Mouse (Mus musculus): ENCODE data around the gene Fstl4. TPM values are rescaled to one million over a fixed set of nuclear protein-coding genes. Genes with fewer than 3 reads are reported as not detected.

The Fstl4 gene
- polyA plus RNA-seq, 1 experiment, result 0.18 TPM

- H3K27ac ChIP-seq (ENCODE audit: control insufficient read depth, insufficient read depth, low read length), result peak overlapping the region; percentile 40; the same call in 1 of the 2 replicates
- 24% methylated on average over 10 of the region's 10 CpGs for WGBS
- peaks cover 33% of the 10 kb centered on the region for H3K4me1 ChIP-seq (replicated peaks; ENCODE audit: control insufficient read depth, insufficient read depth, low read length)
- no peak for DNase-seq
- no peak for TF ChIP-seq POLR2A (IDR thresholded peaks at IDR 0.05; ENCODE audit: control insufficient read depth, extremely low read depth, insufficient read depth, low read length, poor library complexity)
- no peak for TF ChIP-seq CTCF (IDR thresholded peaks at IDR 0.05; ENCODE audit: borderline replicate concordance, control insufficient read depth, extremely low read depth, insufficient read depth, low read length, poor library complexity)
- no peaks in the 10 kb centered on the region for H3K36me3 ChIP-seq (ENCODE audit: control insufficient read depth, insufficient read depth, low read length)
- no peak overlapping the region for H3K4me3 ChIP-seq (ENCODE audit: control insufficient read depth, insufficient read depth, low read length)
- H3K27me3 ChIP-seq (ENCODE audit: control insufficient read depth, insufficient read depth, low read length), result no peaks in the 10 kb centered on the region
These were observed 376.4 kb downstream of the Fstl4 start for GRCm38 (mm10) chr11:53140722-53141400.

GRCm38 (mm10) chr11:53143522-53143921 lies 379.1 kb downstream of the Fstl4 start:
- DNase-seq, result no peak
- TF ChIP-seq POLR2A (IDR thresholded peaks at IDR 0.05; ENCODE audit: control insufficient read depth, extremely low read depth, insufficient read depth, low read length, poor library complexity) (no peak), CTCF (IDR thresholded peaks at IDR 0.05; ENCODE audit: borderline replicate concordance, control insufficient read depth, extremely low read depth, insufficient read depth, low read length, poor library complexity) (no peak)
- H3K4me1 ChIP-seq (replicated peaks; ENCODE audit: control insufficient read depth, insufficient read depth, low read length), result peaks cover 22% of the 10 kb centered on the region
- no peak overlapping the region for H3K27ac ChIP-seq (ENCODE audit: control insufficient read depth, insufficient read depth, low read length)
- H3K4me3 ChIP-seq (ENCODE audit: control insufficient read depth, insufficient read depth, low read length), result no peak overlapping the region
- no peaks in the 10 kb centered on the region for H3K36me3 ChIP-seq (ENCODE audit: control insufficient read depth, insufficient read depth, low read length)
- H3K27me3 ChIP-seq (ENCODE audit: control insufficient read depth, insufficient read depth, low read length), result no peaks in the 10 kb centered on the region
- WGBS, result 90% methylated on average over 5 of the region's 5 CpGs

GRCm38 (mm10) chr11:53144506-53144905 lies 380.1 kb downstream of the Fstl4 start:
- whole genome bisulfite sequencing, result 68% methylated on average over 5 of the region's 5 CpGs

GRCm38 (mm10) chr11:53146290-53146689 lies 381.9 kb downstream of the Fstl4 start:
- no peak overlapping the region for H3K4me3 ChIP-seq (ENCODE audit: control insufficient read depth, insufficient read depth, low read length)
- H3K36me3 ChIP-seq (ENCODE audit: control insufficient read depth, insufficient read depth, low read length), result no peaks in the 10 kb centered on the region
- peaks cover 4% of the 10 kb centered on the region for H3K4me1 ChIP-seq (replicated peaks; ENCODE audit: control insufficient read depth, insufficient read depth, low read length)
- no peak overlapping the region for H3K27ac ChIP-seq (ENCODE audit: control insufficient read depth, insufficient read depth, low read length)
- TF ChIP-seq CTCF (IDR thresholded peaks at IDR 0.05; ENCODE audit: borderline replicate concordance, control insufficient read depth, extremely low read depth, insufficient read depth, low read length, poor library complexity), result peak; percentile 83; the same call in 1 of the 2 replicates
- TF ChIP-seq POLR2A (IDR thresholded peaks at IDR 0.05; ENCODE audit: control insufficient read depth, extremely low read depth, insufficient read depth, low read length, poor library complexity), result no peak
- 47% methylated on average over 4 of the region's 4 CpGs for WGBS
- H3K27me3 ChIP-seq (ENCODE audit: control insufficient read depth, insufficient read depth, low read length), result no peaks in the 10 kb centered on the region
- DNase-seq, result peak; percentile 66

More at GRCm38 (mm10) chr11:53144506-53144905, 380.1 kb downstream of the Fstl4 start:
- Histone ChIP-seq H3K27me3 (ENCODE audit: control insufficient read depth, insufficient read depth, low read length) (no peaks in the 10 kb centered on the region), H3K27ac (ENCODE audit: control insufficient read depth, insufficient read depth, low read length) (no peak overlapping the region), H3K36me3 (ENCODE audit: control insufficient read depth, insufficient read depth, low read length) (no peaks in the 10 kb centered on the region), H3K4me1 (replicated peaks; ENCODE audit: control insufficient read depth, insufficient read depth, low read length) (peaks cover 18% of the 10 kb centered on the region), H3K4me3 (ENCODE audit: control insufficient read depth, insufficient read depth, low read length) (no peak overlapping the region)
- no peak for DNase-seq
- TF ChIP-seq CTCF (IDR thresholded peaks at IDR 0.05; ENCODE audit: borderline replicate concordance, control insufficient read depth, extremely low read depth, insufficient read depth, low read length, poor library complexity) (no peak), POLR2A (IDR thresholded peaks at IDR 0.05; ENCODE audit: control insufficient read depth, extremely low read depth, insufficient read depth, low read length, poor library complexity) (no peak)

GRCm38 (mm10) chr11:53156463-53156862 lies 392.0 kb downstream of the Fstl4 start:
- 90% methylated on average over 7 of the region's 7 CpGs for WGBS

GRCm38 (mm10) chr11:53157621-53158259 lies 393.3 kb downstream of the Fstl4 start:
- Histone ChIP-seq H3K36me3 (ENCODE audit: control insufficient read depth, insufficient read depth, low read length) (no peaks in the 10 kb centered on the region), H3K4me3 (ENCODE audit: control insufficient read depth, insufficient read depth, low read length) (no peak overlapping the region), H3K27me3 (ENCODE audit: control insufficient read depth, insufficient read depth, low read length) (no peaks in the 10 kb centered on the region), H3K4me1 (replicated peaks; ENCODE audit: control insufficient read depth, insufficient read depth, low read length) (peaks cover 6% of the 10 kb centered on the region), H3K27ac (ENCODE audit: control insufficient read depth, insufficient read depth, low read length) (no peak overlapping the region)
- 84% methylated on average over 6 of the region's 6 CpGs for WGBS
- peak; percentile 29 for DNase-seq
- TF ChIP-seq CTCF (IDR thresholded peaks at IDR 0.05; ENCODE audit: borderline replicate concordance, control insufficient read depth, extremely low read depth, insufficient read depth, low read length, poor library complexity) (no peak; the same call in 1 of the 2 replicates), POLR2A (IDR thresholded peaks at IDR 0.05; ENCODE audit: control insufficient read depth, extremely low read depth, insufficient read depth, low read length, poor library complexity) (no peak)

More at GRCm38 (mm10) chr11:53156463-53156862, 392.0 kb downstream of the Fstl4 start:
- Histone ChIP-seq H3K27ac (ENCODE audit: control insufficient read depth, insufficient read depth, low read length) (no peak overlapping the region), H3K36me3 (ENCODE audit: control insufficient read depth, insufficient read depth, low read length) (no peaks in the 10 kb centered on the region), H3K4me3 (ENCODE audit: control insufficient read depth, insufficient read depth, low read length) (no peak overlapping the region), H3K4me1 (replicated peaks; ENCODE audit: control insufficient read depth, insufficient read depth, low read length) (peaks cover 6% of the 10 kb centered on the region), H3K27me3 (ENCODE audit: control insufficient read depth, insufficient read depth, low read length) (no peaks in the 10 kb centered on the region)
- no peak for DNase-seq
- TF ChIP-seq POLR2A (IDR thresholded peaks at IDR 0.05; ENCODE audit: control insufficient read depth, extremely low read depth, insufficient read depth, low read length, poor library complexity) (no peak), CTCF (IDR thresholded peaks at IDR 0.05; ENCODE audit: borderline replicate concordance, control insufficient read depth, extremely low read depth, insufficient read depth, low read length, poor library complexity) (no peak)

Measured in thymus, adult 2 months (tissue).